Mouse (Mus musculus) cerebellum, adult 18-20 months (tissue): ENCODE results near the gene Cth.
"Not testable (repeated sequence)": the region's sequence is repeated elsewhere in the genome, so short reads cannot be mapped to it uniquely, and the experiment has no call there.

Experiments used
- DNase-seq, 2 experiments: peaks; one replicate each; pipeline ENCODE4 v3.0.0; 2021

The Cth gene

GRCm38 (mm10) chr3:157924692-157925328 lies at the start of gene Cth:
TSS of gene Cth (minus strand) at chr3:157925077.
- DNase-seq: peak; percentile 83 to 93

GRCm38 (mm10) chr3:157973236-157973635 lies 48.4 kb upstream of the Cth start:
- no peak for DNase-seq

- DNase-seq: no peak
Observed at GRCm38 (mm10) chr3:157971151-157971550, 46.3 kb upstream of the Cth start.

GRCm38 (mm10) chr3:157957320-157957719 lies 32.4 kb upstream of the Cth start:
- DNase-seq: no peak

GRCm38 (mm10) chr3:157956201-157956600 lies 31.3 kb upstream of the Cth start:
- no peak for DNase-seq

GRCm38 (mm10) chr3:157955466-157955865 lies 30.6 kb upstream of the Cth start:
- DNase-seq: peak in 1 of 2 experiments; percentile 11

- no peak for DNase-seq
Observed at GRCm38 (mm10) chr3:157952716-157953115, 27.8 kb upstream of the Cth start.

GRCm38 (mm10) chr3:157947383-157948280 lies 22.8 kb upstream of the Cth start:
- DNase-seq: peak in 1 of 2 experiments; percentile 35

- peak; percentile 92 to 93 for DNase-seq
Observed at GRCm38 (mm10) chr3:157946843-157947358, 22.0 kb upstream of the Cth start, which contains the start of gene Ankrd13c. TSS of gene Ankrd13c (plus strand) at chr3:157947239.

- DNase-seq: no peak
Observed at GRCm38 (mm10) chr3:157938585-157938984, 13.7 kb upstream of the Cth start.

GRCm38 (mm10) chr3:157934301-157934823 lies 9.5 kb upstream of the Cth start:
- DNase-seq: no peak

- DNase-seq: not testable (repeated sequence)
Observed at GRCm38 (mm10) chr3:157933223-157933622, 8.3 kb upstream of the Cth start.

GRCm38 (mm10) chr3:157932074-157932473 lies 7.2 kb upstream of the Cth start:
- DNase-seq: no peak

- DNase-seq: no peak
Observed at GRCm38 (mm10) chr3:157931592-157931991, 6.7 kb upstream of the Cth start.

- no peak for DNase-seq
Observed at GRCm38 (mm10) chr3:157929417-157929816, 4.5 kb upstream of the Cth start.

GRCm38 (mm10) chr3:157928731-157929130 lies 3.9 kb upstream of the Cth start:
- DNase-seq: no peak

GRCm38 (mm10) chr3:157926761-157927160 lies 1.9 kb upstream of the Cth start:
- DNase-seq: no peak

- DNase-seq: no peak
Observed at GRCm38 (mm10) chr3:157925706-157926510, 1.0 kb upstream of the Cth start.

GRCm38 (mm10) chr3:157923268-157923835 lies 1.5 kb downstream of the Cth start:
- no peak for DNase-seq

- no peak for DNase-seq
Observed at GRCm38 (mm10) chr3:157921376-157921775, 3.5 kb downstream of the Cth start.

GRCm38 (mm10) chr3:157916336-157916735 lies 8.5 kb downstream of the Cth start:
- DNase-seq: no peak

- DNase-seq: no peak
Observed at GRCm38 (mm10) chr3:157912155-157912554, 12.7 kb downstream of the Cth start.
